Mouse (Mus musculus) liver, postnatal 0 days (tissue): ENCODE measurements around the gene AI837181. TPM values are rescaled to one million over a fixed set of nuclear protein-coding genes. Genes with fewer than 3 reads are reported as not detected.
A peak's percentile ranks its signal among the peaks of the same experiment; 100 is the strongest.

Experiments used
- ATAC-seq: fragments of 200-750 bp; cut with Nextera tagmentation; 2 replicates; pipeline ENCODE4 v1.8.0; 2017; ENCODE audit warnings: mild to moderate bottlenecking, moderate library complexity
- DNase-seq: peaks from one replicate; pipeline ENCODE4 v3.0.0-alpha.2; 2016
- H3K27ac ChIP-seq: fragments of 300-500 bp; sonication (generic); 2 replicates; pipeline ENCODE4 v1.5.1; 2014; ENCODE audit warnings: antibody characterized with exemption, moderate library complexity, mild to moderate bottlenecking, low read depth
- H3K27me3 ChIP-seq: fragments of 300-500 bp; sonication (generic); 2 replicates; pipeline ENCODE4 v1.6.1; 2014; ENCODE audit warnings: low read length, control low read depth, mixed read lengths; ENCODE audit not compliant: insufficient read depth
- H3K36me3 ChIP-seq: fragments of 300-500 bp; sonication (generic); replicated peaks from 2 replicates; pipeline ENCODE4 v1.6.1; 2014; ENCODE audit warnings: mild to moderate bottlenecking, control low read depth, low read length, moderate library complexity, mixed read lengths; ENCODE audit not compliant: insufficient read depth
- H3K4me1 ChIP-seq: fragments of 300-500 bp; sonication (generic); 2 replicates; pipeline ENCODE4 v1.6.1; 2014; ENCODE audit warnings: antibody characterized with exemption, mild to moderate bottlenecking, control low read depth; ENCODE audit not compliant: insufficient read depth
- H3K4me2 ChIP-seq: fragments of 300-500 bp; sonication (generic); 2 replicates; pipeline ENCODE4 v1.6.1; 2014; ENCODE audit warnings: low read depth, mild to moderate bottlenecking, low read length, moderate library complexity, mixed read lengths
- H3K4me3 ChIP-seq: fragments of 300-500 bp; sonication (generic); 2 replicates; pipeline ENCODE4 v1.5.1; 2014; ENCODE audit warnings: low read depth, low read length
- H3K9ac ChIP-seq: fragments of 300-500 bp; sonication (generic); replicated peaks from 2 replicates; pipeline ENCODE4 v1.6.1; 2014; ENCODE audit warnings: mild to moderate bottlenecking, moderate library complexity
- H3K9me3 ChIP-seq: fragments of 300-500 bp; sonication (generic); 2 replicates; pipeline ENCODE4 v1.6.1; 2016; ENCODE audit warnings: mild to moderate bottlenecking, control low read depth, low read length, mixed read lengths
- CTCF ChIP-seq: sonication (generic); IDR thresholded peaks from 2 replicates; pipeline ENCODE4 v1.5.1; 2016; ENCODE audit warnings: antibody characterized with exemption, low read depth
- EP300 ChIP-seq: IDR thresholded peaks from 2 replicates; pipeline ENCODE4 v1.6.1; 2016; ENCODE audit warnings: antibody characterized with exemption, low read depth, mild to moderate bottlenecking
- WGBS: fragments of 180-500 bp; shearing (Covaris S2); extraction: QIAGEN DNeasy Blood & Tissue Kit; methylation state at CpG from one replicate; pipeline ENCODE4 v1.1.7; 2014; ENCODE audit not compliant: insufficient replicate concordance; 5-methylcytosine and 5-hydroxymethylcytosine counted together
- polyA plus RNA-seq: library from polyadenylated mRNA; unstranded; fragments of >200 nt; fragmentation: Nextera tagmentation; extraction: Ambion mirVana; gene quantifications from 2 replicates; pipeline ENCODE4 v1.2.1, GENCODE M21; 2015

Gene AI837181
- polyA plus RNA-seq, 1 experiment from 2014 or later: 15.8 TPM

- peak overlapping the region; percentile 52 for H3K4me3 ChIP-seq
- ATAC-seq (peak; percentile 81), DNase-seq (peak; percentile 62)
- H3K36me3 ChIP-seq: no peaks in the 10 kb centered on the region
- peaks cover 9% of the 10 kb centered on the region for H3K4me1 ChIP-seq
- TF ChIP-seq EP300 (no peak), CTCF (peak; percentile 67)
- H3K9ac ChIP-seq: peak overlapping the region; percentile 68
- peak overlapping the region; percentile 73 for H3K27ac ChIP-seq
- peak overlapping the region; percentile 95 for H3K4me2 ChIP-seq
- 5% methylated on average over 14 of the region's 16 CpGs for WGBS
- H3K9me3 ChIP-seq: no peaks in the 10 kb centered on the region
- no peaks in the 10 kb centered on the region for H3K27me3 ChIP-seq
Measured at GRCm38 (mm10) chr19:5432992-5433852, 8.3 kb downstream of the AI837181 start.

DNA sequence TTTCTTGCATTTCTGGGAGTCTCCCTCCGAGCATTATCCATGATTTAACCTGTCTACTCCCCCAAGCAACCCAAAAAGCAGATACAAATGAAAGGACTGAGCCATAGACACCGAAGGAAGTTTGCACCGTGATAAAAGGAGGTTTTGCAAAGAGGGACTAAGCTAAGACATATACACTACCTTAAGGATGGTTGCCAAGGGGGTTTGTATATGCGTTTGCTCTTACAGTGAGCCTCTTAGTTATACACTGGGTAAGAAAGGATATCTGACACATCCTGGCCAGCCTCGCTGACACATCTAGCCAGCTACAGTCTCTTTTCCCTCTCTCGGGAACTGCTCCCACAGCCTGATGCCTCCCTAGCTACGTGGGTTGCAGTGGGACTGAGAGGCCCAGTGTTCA lies 9.0 kb downstream of the AI837181 start:
- ATAC-seq (no peak), DNase-seq (no peak)
- no peaks in the 10 kb centered on the region for H3K36me3 ChIP-seq
- 59% methylated on average over 7 of the region's 7 CpGs for WGBS
- H3K4me3 ChIP-seq: no peak overlapping the region
- no peaks in the 10 kb centered on the region for H3K27me3 ChIP-seq
- H3K4me2 ChIP-seq: peak overlapping the region; percentile 95
- TF ChIP-seq CTCF: no peak
- TF ChIP-seq EP300: no peak
- H3K9ac ChIP-seq: no peak overlapping the region
- peaks cover 9% of the 10 kb centered on the region for H3K4me1 ChIP-seq
- peak overlapping the region; percentile 73; the same call in 1 of the 2 replicates for H3K27ac ChIP-seq
- no peaks in the 10 kb centered on the region for H3K9me3 ChIP-seq

DNA sequence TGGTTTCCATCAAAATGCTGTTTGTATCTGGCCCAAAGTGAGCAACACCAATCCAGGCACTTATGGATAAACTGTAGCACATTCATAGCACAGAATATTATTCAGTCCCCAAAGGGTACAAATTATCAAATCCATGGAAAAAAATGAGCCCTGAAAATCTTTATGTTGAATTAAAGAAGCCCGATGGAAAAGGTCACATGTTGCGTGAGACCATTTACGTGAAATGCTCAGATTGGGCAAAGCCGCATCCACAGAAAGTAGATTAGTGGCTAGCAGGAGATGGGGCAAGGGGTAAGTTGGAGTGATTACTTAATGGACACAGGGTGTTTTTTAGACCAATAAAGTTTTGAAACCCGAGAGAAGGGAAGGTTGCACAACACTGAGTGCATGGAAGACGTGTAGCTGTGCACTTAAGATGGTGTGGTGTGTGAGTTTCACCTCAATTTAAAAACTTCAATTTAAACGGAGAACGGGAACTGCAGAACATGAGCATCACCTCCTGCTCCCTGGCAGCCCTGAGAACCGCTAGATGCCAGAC lies 19.5 kb downstream of the AI837181 start:
- Histone ChIP-seq H3K27me3 (peaks cover 41% of the 10 kb centered on the region), H3K27ac (no peak overlapping the region), H3K4me3 (no peak overlapping the region), H3K9ac (no peak overlapping the region), H3K36me3 (no peaks in the 10 kb centered on the region), H3K4me2 (0 out of 2 replicates have a peak overlapping the region, but pooled peaks have one; percentile 3), H3K9me3 (peaks cover 4% of the 10 kb centered on the region; the same call in 1 of the 2 replicates), H3K4me1 (peaks cover 23% of the 10 kb centered on the region)
- 47% methylated on average over 9 of the region's 9 CpGs for WGBS
- TF ChIP-seq EP300 (no peak), CTCF (no peak)
- ATAC-seq: no peak
- no peak for DNase-seq

DNA sequence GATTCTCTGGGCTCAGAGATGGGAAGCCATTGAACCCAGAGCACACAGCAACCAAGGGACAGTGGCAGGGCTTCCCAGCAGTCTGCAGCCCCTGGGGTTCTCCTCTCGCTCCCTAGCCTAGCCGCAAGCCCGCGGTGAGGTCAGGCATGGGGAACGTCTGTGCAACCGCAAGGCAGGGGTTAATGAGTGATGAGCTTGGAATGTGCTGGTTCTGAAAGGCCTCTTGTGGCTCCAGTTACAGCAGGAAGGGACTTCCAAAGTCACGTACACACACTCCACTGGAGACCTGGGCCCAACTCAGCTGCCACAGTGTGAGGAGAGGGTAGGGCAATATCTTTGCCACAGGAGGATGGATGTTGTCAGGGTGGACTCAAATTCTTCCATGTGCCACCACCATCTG lies 20.0 kb downstream of the AI837181 start:
- H3K4me2 ChIP-seq: 0 out of 2 replicates have a peak overlapping the region, but pooled peaks have one; percentile 3
- H3K36me3 ChIP-seq: no peaks in the 10 kb centered on the region
- peaks cover 4% of the 10 kb centered on the region; the same call in 1 of the 2 replicates for H3K9me3 ChIP-seq
- 32% methylated on average over 7 of the region's 7 CpGs for WGBS
- no peak overlapping the region for H3K9ac ChIP-seq
- peaks cover 23% of the 10 kb centered on the region for H3K4me1 ChIP-seq
- H3K4me3 ChIP-seq: no peak overlapping the region
- ATAC-seq (no peak), DNase-seq (no peak)
- H3K27me3 ChIP-seq: peaks cover 46% of the 10 kb centered on the region
- H3K27ac ChIP-seq: no peak overlapping the region
- TF ChIP-seq CTCF (no peak), EP300 (no peak)

- 88% methylated on average over 5 of the region's 5 CpGs for WGBS
- Histone ChIP-seq H3K4me1 (peaks cover 23% of the 10 kb centered on the region), H3K27ac (no peak overlapping the region), H3K27me3 (peaks cover 53% of the 10 kb centered on the region), H3K9ac (no peak overlapping the region), H3K4me2 (no peak overlapping the region), H3K9me3 (no peaks in the 10 kb centered on the region), H3K36me3 (no peaks in the 10 kb centered on the region), H3K4me3 (no peak overlapping the region)
- ATAC-seq (no peak), DNase-seq (no peak)
- TF ChIP-seq CTCF (no peak), EP300 (no peak)
Measured at GRCm38 (mm10) chr19:5445747-5446146, 20.8 kb downstream of the AI837181 start.
